Mouse (Mus musculus): ENCODE measurements around the gene Slc35e3.

The Slc35e3 gene

DNA sequence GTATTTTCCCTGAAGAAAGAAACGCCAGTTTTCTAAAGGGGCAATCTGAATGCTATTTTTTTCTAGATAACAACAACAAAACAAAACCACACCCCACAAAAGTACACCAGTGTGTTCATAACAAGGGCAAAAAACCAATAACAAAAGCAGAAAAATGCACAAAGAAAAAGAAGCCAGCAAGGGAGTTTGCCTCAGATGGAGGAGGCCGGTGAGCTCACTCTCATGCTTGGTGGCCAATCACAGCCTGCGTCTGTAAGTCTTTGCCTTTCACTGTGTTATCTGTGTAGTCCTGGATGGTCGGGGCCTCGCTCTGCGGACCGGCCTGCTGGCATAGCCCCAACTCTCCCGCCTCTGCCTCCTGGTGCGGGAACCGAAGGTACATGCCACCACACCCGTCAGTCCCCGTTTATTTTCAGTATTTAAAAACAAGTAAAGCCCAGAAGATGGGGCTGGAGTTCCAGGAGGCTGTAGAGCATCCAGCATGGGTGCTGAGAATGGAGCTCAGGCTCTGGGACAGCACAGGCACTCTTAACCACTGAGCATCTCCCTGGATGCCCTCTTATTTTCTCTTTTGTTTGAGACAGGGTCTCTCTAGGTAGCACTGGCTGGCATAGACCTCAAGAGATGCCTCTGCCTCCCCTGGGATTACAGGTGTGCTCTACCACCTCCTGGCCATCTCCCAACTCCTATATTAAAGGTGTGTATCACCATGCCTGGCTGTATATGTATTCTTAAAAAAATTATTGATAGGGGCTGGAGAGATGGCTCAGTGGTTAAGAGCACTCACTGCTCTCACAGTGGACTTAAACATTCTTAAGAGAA lies 30.3 kb upstream of the Slc35e3 start:
- no peak for DNase-seq (ENCODE audit: inconsistent ontology term)

DNA sequence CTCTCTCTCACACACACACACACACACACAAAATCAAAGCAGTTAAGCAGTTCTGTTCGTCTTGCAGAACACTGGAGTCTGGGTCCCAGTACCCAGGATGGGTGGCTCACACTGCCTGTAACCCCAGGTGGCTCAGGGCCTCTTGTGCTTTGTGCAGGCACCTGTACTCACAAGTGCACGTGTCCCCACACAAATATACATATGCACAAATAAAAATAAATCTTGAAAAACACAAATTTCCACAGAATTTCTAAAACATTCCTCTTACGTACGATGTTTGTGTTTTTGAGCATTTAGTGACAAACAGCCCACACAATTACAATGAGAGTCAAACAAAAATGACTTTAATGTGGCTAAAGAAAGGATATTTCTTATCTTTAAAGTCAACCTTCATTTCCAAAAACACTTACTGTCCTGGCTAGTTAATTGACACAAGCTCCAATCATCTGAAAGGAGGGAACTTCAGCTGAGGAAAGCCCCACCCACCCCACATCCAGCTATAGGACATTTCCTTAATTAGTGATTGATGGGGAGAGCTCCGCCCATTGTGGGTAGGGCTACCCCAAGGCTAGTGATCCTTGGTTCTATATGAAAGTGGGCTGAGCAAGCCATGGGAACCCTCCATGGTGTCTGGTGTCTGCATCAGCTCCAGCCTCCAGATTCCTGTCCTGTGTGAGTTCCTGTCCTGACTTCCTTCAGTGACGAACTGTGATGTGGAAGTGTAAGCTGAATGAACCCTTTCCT lies 29.4 kb upstream of the Slc35e3 start:
- DNase-seq (ENCODE audit: inconsistent ontology term) = no peak

DNA sequence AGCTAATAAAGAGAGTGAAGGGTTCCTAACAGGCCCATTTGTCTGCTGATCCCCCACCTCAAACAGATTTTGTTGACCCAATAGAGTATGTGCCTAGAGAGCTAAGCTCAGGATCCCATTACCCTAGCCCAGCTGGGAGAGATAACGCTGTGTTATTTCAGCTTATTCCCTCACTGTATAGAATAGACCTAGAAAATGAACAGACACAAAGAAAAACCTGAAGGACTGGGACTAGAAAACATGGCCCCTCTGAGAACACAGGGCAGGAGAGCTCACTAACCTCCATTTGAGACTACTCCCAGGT lies 28.6 kb upstream of the Slc35e3 start:
- no peak for DNase-seq (ENCODE audit: inconsistent ontology term)

DNA sequence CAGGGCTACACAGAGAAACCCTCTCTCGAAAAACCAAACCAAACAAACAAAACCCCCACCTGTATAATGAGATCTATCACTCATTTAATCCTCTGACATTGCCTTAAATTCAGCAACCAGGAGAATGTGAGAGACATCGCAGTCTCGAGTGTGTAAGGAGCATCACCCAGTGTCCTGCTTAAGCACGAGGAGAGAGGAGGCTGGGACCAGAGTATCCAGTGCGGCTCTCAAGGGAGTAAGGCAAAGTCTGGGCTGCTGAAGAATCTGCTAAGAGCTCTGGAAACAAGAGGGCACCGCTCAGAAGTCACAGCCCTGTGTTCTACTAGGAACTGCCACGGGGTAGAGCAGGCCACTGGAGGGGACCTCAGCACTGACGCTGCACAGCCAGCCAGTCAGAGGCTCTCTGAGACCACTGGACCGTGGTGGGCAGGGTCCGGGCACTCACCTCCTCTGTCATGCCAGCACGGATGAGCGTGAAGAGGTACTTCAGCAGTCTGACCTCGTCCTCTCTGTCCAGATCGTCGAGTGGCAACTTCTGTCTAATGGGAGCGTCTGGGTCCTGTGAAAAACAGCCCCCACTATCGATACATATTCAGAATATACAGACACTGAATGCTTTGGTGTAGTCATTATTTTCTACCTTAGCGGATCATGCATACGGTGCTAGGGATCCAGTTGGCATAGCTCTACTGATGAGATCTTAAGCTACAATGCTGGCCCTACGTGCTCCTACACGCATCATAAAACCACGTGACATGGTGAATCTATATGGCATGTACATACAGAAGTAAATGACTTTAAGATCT lies 28.0 kb upstream of the Slc35e3 start:
- no peak for DNase-seq (ENCODE audit: inconsistent ontology term)

DNA sequence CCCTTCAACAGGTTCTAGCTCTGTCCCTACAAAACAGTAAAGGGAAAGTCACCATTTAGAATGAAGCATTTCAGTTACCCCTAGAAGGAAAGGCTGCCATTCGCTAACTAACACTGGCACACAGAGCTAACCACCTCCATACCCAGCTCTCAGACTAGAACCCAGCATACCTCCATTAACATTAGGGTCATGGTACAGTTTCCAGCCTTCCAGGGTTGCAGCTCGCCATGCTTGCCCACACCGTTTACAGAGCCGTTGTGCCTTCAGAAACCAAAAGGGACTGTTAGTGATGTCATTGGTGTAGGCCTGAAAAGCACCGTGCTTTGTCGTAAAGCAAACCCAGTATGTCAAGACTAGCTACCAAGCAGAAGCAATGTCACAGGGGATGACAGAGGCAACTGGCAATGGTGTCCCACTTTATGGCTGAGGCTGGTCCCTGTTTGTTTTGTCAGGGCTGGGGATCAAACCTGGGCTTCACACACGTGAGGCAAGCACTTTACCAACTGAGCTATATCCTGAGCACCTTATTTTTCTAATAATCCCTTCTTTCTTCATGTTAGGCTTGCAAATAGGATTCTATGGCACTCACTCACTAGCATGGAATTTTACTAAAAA lies 27.0 kb upstream of the Slc35e3 start:
- no peak for DNase-seq (ENCODE audit: inconsistent ontology term)

DNA sequence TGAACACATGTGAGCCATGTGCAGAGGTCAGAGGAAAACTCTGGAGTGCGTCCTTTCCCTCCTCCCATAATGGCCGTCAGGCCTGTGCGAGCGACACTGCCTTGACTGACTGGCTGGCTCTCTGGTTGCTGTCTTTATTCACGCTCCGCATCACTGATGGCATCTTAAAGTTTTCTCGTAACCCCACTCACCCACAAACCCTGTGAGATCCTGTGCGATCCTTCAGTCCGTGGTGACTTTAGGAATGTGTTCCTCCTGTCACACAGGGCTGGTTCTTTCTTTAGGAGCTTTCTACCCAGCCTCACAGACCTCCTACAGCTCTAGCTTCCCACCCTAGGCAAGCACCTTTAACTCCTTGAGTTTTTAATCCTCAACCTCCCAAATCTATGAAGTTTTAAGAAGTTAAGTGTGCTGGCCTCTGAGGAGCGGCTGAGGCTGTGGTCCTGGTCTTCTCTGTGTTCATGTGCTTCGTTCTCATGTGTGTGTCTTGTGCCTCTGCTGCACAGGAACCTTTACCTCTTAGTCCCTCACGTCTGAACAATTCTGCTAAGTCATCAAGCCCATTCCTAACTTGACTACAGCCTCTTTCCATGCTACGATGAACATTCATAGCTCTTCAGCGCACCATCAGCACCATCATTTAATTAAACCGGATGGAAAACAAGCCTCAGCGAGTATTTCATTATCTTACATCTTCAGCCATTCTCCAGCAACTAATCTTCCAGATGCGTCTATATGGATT lies 26.4 kb upstream of the Slc35e3 start:
- DNase-seq (ENCODE audit: inconsistent ontology term) = no peak

DNA sequence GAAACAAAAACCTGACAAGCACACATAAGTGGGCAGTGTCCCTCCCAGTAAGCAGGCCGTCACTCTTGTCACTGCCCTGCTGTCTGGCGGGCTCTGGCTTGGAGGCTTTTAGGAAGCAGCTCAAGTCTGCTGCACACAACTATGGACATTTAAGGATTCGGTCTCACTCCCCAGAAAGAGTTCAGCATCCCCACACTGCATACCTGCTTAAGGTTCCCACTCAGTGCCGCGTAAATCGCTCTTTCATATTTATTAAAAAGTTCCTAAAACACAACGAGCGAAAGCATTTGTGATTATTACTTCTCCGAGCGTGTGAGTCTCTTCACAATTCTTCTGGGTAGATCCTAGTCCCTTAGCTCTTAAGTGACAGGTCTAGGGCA lies 25.0 kb upstream of the Slc35e3 start:
- no peak for DNase-seq (ENCODE audit: inconsistent ontology term)

DNA sequence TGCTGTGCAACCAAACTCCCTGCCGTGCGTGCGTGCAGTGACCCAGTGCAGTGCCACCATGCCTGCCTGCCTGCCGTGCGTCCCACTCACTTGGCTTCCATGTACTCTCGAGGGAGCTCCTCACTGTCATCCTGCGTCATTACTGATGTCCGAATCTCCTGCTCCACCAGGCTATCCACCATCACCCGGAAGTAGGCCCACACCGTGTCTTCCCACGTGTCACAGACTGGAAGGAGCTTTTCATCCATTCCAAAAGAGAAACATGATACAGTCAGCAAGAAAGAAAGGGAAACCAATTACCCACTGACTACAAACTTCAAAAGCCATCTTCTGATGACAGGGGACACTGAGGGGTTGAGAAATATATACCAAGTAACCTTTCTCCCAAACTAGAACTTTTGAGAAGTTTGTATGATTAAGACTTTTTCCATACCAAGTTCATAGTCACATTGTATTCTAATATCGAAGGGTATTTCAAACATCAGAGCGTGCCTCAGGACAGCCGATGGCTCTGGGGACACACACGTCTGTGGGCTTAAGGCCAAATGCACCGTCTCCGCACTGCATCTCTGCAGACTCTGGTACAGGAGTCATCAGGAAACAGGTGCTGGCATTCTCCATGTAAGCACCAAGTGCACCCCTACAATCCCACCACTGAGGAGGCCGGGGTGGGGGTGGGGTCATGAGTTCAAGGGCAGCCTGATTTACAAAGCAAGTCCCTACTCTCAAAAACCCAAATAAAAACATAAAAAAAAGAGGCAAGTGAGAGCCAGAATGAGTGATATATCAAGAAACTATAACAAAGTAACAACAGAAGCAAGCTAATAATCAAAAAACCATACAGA lies 24.3 kb upstream of the Slc35e3 start:
- DNase-seq (ENCODE audit: inconsistent ontology term) = no peak

DNA sequence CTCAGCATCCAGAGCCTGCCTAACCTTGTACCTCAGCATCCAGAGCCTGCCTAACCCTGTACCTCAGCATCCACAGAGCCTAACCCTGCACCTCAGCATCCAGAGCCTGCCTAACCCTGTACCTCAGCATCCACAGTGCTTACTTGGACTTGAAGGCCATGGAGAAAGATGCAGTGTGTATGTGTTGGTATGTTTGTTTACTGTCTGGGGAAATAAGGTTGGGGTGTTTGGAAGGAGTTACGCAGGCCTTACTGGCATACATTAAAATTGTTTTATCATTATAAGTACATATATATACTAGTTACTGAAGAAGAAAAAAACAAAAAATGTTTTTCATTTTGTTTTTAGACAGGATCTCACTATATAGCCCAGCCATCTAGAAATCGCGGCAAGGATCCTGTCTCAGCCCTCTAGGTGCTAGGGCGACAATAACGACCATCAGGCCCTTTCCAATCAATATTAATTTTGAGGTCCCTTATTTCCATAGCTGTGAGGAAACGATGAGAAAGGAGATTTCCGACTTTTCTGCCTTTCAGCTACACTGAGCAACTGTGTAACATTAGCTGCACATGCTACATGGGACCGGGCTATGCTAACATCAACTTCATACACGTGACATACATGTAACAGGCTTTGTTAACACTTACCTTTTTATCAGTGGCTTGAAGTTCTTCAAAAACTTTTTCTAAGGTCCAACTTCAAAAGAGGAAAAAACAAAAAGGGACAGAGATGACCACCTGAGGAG lies 23.5 kb upstream of the Slc35e3 start:
- DNase-seq (ENCODE audit: inconsistent ontology term) = no peak

DNA sequence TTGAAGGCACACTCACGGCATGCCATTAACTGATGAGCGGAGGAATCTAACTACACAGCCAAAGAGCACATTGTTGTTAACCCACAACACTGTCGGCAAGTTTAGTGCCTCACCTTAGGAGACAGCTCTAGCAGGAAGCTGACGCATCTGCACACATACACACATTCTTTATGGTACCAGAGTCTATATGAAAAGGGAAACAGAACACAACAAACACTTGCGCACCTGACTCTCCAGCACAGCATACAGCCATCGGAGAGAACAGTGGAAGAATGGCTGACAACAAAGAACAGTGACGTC lies 21.9 kb upstream of the Slc35e3 start:
- no peak for DNase-seq (ENCODE audit: inconsistent ontology term)

DNA sequence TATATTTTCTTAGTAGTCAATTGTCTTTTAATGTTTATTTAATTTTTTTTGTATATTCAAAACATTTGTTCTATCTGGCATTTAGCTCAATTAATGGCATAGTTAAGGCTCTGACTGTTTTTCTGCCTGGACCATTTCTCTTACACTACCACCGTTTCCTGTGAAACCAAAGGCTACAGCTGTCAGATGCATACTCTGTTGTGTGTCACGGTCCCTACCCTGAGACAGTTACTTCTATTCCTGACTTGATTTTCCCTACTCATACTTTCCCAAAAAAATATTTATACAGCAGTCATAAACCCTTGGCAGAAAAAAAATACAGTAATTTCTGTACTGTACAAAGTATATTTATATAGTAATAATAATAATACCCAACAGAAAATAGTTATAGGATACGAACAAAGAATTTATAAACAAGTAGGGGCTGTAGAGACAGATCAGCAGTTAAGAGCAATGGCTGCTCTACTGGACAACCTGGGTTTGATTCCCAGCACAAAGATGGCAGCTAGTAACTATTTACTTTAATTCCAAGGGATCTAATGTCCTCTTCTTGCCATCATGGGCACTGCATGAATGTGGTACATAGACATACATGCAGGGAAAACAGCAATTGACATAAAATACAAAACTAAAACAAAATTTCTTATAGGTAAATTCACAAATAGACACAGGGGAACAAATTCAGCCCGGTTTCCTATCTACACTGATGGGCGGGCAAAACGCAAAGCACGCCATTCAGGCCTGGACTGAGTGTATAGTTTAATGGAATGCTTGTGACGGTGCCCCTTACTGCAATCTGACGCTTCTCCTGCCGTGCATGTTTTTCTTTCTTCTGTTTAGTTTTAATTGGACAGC lies 21.3 kb upstream of the Slc35e3 start:
- no peak for DNase-seq (ENCODE audit: inconsistent ontology term)

DNA sequence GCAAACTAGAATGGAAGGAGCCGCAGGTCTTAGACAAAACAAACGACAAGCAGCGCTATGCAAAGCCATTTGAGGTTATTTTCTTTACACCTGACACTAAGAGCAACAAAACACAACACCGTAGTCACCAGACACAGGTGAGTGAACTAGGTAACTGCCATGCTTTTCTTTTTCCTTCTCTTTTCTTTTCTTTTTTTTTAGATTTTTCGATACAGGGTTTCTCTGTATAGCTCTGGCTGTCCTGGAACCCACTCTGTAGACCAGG lies 20.7 kb upstream of the Slc35e3 start:
- DNase-seq (ENCODE audit: inconsistent ontology term) = no peak

DNA sequence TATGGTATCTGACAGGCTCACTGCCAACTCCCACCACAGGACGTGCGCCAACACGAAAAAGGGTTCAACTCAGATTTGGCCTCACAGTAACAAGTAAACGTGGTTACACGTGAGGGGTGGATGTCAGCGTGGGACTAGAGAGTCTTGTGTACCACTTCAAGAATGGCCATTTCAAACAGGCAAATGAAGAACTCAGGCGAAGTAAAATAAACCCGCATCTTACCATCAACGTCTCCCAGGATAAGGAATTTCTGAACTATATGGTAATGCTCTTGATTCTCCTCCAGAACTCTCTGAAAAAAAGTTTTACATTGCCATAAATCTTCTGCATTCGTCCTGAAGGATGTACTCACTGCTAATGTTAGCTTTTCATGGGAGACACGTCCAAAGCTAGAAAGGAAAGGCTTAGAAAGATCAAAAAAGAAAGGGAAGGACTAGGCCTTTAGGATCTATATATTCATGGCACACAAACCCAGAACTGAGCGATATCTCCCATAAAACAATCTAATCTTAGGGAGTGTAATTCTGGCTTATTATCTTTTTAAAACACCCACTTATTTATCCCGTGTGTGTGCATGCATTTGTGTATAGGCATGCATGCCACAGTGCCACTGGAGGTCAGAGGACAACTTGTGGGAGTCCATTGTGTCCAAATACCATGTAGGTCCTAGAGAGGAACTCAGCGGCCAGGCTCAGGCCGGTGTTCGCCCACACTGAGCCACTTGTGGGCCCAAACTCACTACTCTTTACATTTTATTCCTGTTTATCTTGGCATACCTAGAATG lies 20.1 kb upstream of the Slc35e3 start:
- DNase-seq (ENCODE audit: inconsistent ontology term) = no peak

DNA sequence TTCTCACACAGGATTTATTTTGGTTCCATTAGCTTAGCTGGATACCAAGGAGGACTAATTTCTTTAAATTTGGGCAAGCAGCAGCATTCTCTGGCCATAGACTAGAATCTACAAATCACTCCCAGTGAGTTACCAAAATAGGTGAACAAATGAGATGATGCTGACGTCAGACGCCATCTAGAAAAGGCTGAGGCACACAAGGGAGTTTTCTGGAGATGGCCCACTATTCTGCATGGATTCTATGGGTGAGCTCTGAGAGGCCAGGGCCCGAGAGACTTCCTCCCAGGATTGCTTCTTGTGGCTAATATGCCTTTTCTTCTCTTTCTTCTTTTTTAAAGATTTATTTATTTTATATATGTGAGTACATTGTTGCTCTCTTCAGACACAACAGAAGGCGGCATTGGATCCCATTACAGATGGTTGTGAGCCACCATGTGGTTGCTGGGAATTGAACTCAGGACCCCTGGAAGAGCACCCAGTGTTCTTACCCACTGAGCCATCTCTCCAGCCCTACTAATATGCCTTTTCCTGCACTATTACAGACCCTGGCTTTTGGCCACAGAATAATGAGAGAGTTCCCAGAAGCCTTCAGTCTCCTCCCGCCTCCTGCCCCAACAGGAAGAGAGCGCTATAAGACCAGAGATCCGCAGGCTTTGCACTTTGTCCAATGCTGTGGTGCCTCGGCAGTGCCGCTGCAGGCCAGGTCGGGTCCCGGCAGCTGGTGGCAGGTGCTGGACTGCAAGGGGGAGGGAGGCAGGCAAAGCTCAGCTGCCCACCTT lies 19.1 kb upstream of the Slc35e3 start:
- no peak for DNase-seq (ENCODE audit: inconsistent ontology term)

DNA sequence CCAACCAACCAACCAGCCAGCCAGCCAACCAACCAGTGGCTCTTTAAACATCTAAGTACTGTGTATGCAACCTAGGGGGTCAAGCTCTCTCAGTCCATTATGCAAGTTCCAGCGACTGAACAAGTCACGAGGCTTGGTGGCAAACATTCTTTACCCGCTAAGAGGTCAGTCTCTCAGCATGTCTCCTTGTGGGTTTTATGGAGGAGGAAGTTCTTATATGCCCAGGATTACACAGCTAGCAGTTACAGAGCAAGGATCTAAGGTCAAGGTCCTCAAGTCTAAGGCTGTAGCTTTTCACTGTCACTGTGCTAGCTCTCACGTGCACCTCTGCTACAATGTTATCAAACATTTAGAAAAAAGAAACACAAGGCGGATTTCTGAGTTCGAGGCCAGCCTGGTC lies 18.4 kb upstream of the Slc35e3 start:
- DNase-seq (ENCODE audit: inconsistent ontology term) = no peak

DNA sequence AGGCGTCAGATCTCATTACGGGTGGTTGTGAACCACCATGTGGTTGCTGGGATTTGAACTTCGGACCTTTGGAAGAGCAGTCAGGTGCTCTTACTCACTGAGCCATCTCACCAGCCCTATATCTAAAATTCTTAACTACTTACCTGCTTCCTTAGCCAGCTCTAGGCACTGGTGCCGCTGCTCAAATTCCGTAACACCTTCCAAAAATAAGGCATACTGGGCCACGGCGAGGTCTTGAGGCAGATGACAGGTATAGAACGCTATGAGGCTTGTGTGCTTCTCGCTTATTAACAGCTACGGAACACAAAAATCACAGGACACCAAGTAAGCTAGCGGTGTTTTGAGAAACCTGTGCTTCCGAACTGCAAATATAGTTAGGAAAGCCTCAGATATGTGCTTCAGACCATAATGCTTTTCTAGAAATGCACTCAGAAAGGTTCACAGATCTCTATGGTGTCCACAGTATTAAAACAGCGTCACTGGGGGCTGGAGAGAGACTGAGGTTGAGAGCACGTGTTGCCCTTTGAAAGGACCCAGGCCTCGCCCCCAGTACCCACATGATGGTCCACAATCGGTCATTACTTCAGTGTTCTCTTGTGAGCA lies 17.5 kb upstream of the Slc35e3 start:
- DNase-seq (ENCODE audit: inconsistent ontology term) = no peak

DNA sequence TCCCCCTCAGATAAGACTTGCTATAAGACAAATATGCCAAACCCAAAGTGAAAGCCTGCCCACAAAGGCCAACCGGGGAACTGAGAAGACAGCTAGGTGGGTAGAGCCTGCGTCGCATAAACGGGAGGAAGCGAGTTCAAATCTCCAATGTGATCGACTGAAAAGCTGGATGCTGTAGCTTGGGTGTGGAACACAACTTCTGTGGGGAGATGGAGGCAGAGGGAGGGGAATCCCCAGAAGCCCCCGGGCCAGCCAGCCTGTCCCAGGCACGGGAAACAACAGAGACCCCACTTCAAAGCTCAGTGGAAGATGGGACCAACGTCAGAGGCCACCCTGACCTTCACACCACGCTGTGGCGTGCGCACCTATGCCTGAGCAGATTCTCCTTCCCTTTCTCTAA lies 16.8 kb upstream of the Slc35e3 start:
- no peak for DNase-seq (ENCODE audit: inconsistent ontology term)
